Mouse (Mus musculus) forebrain, embryonic 11.5 days (tissue): ENCODE measurements around the gene Pi16. TPM values are rescaled to one million over a fixed set of nuclear protein-coding genes. Genes with fewer than 3 reads are reported as not detected.

Experiments
- ATAC-seq: fragments of 200-750 bp; cut with Nextera tagmentation; replicated peaks from 2 replicates; pipeline ENCODE4 v1.8.0; 2017; ENCODE audit warnings: moderate TSS enrichment; ENCODE audit not compliant: low FRiP score
- DNase-seq: peaks from one replicate; pipeline ENCODE4 v3.0.0-alpha.2; 2017; ENCODE audit warnings: low spot score
- H3K27ac ChIP-seq: fragments of 300-500 bp; sonication (generic); 2 replicates; pipeline ENCODE4 v1.5.1; 2014; ENCODE audit warnings: low read depth, low read length
- H3K27me3 ChIP-seq: fragments of 300-500 bp; sonication (generic); 2 replicates; pipeline ENCODE4 v1.6.1; 2014; ENCODE audit warnings: mild to moderate bottlenecking, low read length, mixed read lengths; ENCODE audit not compliant: control insufficient read depth, insufficient read depth
- H3K36me3 ChIP-seq: fragments of 300-500 bp; sonication (generic); 2 replicates; pipeline ENCODE4 v1.6.1; 2014; ENCODE audit warnings: mild to moderate bottlenecking, low read length, moderate library complexity, mixed read lengths; ENCODE audit not compliant: control insufficient read depth, insufficient read depth
- H3K4me1 ChIP-seq: fragments of 300-500 bp; sonication (generic); replicated peaks from 2 replicates; pipeline ENCODE4 v1.6.1; 2014; ENCODE audit warnings: low read length, mixed read lengths; ENCODE audit not compliant: control insufficient read depth, insufficient read depth
- H3K4me2 ChIP-seq: fragments of 300-500 bp; sonication (generic); 2 replicates; pipeline ENCODE4 v1.6.1; 2014; ENCODE audit warnings: low read depth, mild to moderate bottlenecking, low read length, moderate library complexity, mixed read lengths; ENCODE audit not compliant: severe bottlenecking
- H3K4me3 ChIP-seq: fragments of 300-500 bp; sonication (generic); 2 replicates; pipeline ENCODE4 v1.5.1; 2014; ENCODE audit warnings: low read depth, low read length
- H3K9ac ChIP-seq: fragments of 300-500 bp; sonication (generic); 2 replicates; pipeline ENCODE4 v1.6.1; 2014; ENCODE audit warnings: low read length
- H3K9me3 ChIP-seq: fragments of 300-500 bp; sonication (generic); 2 replicates; pipeline ENCODE4 v1.6.1; 2016; ENCODE audit warnings: low read length, mixed read lengths; ENCODE audit not compliant: control insufficient read depth
- WGBS: fragments of 180-500 bp; shearing (Covaris S2); extraction: QIAGEN DNeasy Blood & Tissue Kit; methylation state at CpG from one replicate; pipeline ENCODE4 v1.1.7; 2014; 5-methylcytosine and 5-hydroxymethylcytosine counted together
- polyA plus RNA-seq: library from polyadenylated mRNA; unstranded; fragments of >200 nt; fragmentation: Nextera tagmentation; extraction: Ambion mirVana; gene quantifications from 2 replicates; pipeline ENCODE4 v1.2.1, GENCODE M21; 2014

Gene Pi16
- polyA plus RNA-seq, 1 experiment from 2014 or later = 0.59 TPM

DNA sequence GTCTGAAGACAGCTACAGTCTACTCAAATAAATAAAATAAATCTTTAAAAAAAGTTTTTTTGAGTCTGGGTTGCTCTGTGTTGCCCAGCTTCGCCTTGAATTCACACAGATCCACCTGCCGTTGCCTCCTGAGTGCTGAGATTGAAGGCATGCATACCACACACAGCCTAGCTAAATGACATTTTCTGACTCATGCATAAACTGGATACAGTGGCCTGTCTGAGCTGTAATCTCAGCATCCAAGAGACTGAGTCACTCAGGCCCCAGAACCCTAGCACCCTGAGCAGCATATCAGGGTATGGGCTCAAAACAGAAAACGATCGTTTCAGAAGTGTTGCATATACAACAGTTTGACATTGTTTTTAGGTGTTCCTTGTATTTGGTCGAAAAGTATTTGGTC is 35.9 kb upstream of the Pi16 start:
- Histone ChIP-seq H3K36me3 (no peaks in the 10 kb centered on the region), H3K4me1 (peaks cover 13% of the 10 kb centered on the region), H3K27ac (peak overlapping the region; percentile 77; the same call in 1 of the 2 replicates), H3K9me3 (no peaks in the 10 kb centered on the region), H3K9ac (0 out of 2 replicates have a peak overlapping the region, but pooled peaks have one; percentile 3), H3K27me3 (no peaks in the 10 kb centered on the region), H3K4me3 (no peak overlapping the region), H3K4me2 (no peak overlapping the region)
- ATAC-seq (no peak), DNase-seq (no peak)
- 83% methylated on average over 5 of the region's 5 CpGs for WGBS

DNA sequence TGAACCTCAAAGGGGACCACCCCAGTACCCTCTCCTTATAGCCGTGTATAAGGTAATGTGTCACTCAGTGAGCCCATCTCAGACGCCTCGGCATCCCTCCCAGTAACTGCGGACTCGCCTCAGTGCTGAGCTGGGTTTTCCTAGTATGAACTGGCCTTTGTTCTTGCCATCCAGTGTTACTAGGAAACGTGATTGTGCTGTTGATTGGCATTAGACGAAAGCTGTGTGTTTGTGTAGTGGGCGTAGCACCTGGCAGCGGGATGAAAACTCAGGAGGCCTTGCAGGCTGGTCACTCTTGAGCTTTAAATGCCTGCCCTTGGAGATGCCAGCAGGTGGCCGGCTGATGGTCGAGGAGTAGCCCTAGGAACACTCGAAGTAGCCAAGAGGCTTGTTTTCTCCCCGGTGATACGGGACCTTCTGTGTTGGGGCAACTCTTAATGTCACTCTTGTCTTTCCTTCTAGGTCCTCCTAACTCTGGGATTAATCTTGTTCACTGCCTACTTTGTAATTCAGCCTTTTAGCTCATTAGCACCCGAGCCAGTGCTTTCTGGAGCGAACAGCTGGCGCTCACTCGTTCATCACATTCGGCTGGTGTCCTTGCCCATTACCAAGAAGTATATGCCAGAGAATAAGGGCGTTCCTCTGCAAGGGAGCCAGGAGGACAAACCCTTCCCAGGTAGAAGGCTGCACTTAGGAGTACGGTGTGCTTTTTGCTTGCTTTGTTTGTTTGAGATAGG is 35.1 kb upstream of the Pi16 start:
- H3K27ac ChIP-seq = peak overlapping the region; percentile 77
- H3K36me3 ChIP-seq = no peaks in the 10 kb centered on the region
- peak overlapping the region; percentile 43 for H3K9ac ChIP-seq
- H3K27me3 ChIP-seq = no peaks in the 10 kb centered on the region
- H3K4me2 ChIP-seq = 0 out of 2 replicates have a peak overlapping the region, but pooled peaks have one; percentile 11
- 45% methylated on average over 21 of the region's 21 CpGs for WGBS
- H3K4me3 ChIP-seq = no peak overlapping the region
- no peaks in the 10 kb centered on the region for H3K9me3 ChIP-seq
- peaks cover 13% of the 10 kb centered on the region for H3K4me1 ChIP-seq
- ATAC-seq (0 out of 2 replicates have a peak, but pooled peaks have one; percentile 42), DNase-seq (peak; percentile 67)

DNA sequence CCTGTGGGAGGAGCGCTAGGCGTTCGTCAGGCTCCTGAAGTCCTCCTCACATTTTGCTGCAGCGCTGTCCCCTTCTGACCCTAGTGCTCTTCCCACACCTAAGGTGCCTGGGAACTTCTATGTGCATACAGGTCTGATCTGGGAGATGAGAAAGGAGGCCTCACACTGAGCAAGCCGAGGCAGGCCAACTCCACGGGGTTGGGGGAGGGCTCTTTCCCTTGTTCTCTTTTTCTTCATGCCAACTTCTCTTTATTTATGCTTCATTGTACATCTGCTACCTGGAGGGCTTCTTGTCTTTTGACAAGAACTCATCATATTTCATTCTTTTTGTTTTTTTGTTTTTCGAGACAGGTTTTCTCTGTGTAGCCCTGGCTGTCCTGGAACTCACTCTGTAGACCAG is 25.7 kb upstream of the Pi16 start:
- no peaks in the 10 kb centered on the region for H3K27me3 ChIP-seq
- DNase-seq (no peak), ATAC-seq (no peak)
- H3K36me3 ChIP-seq = no peaks in the 10 kb centered on the region
- no peak overlapping the region for H3K4me2 ChIP-seq
- no peaks in the 10 kb centered on the region for H3K4me1 ChIP-seq
- no peak overlapping the region for H3K4me3 ChIP-seq
- H3K9me3 ChIP-seq = no peaks in the 10 kb centered on the region
- no peak overlapping the region for H3K9ac ChIP-seq
- H3K27ac ChIP-seq = no peak overlapping the region
- WGBS = 84% methylated on average over 7 of the region's 7 CpGs

DNA sequence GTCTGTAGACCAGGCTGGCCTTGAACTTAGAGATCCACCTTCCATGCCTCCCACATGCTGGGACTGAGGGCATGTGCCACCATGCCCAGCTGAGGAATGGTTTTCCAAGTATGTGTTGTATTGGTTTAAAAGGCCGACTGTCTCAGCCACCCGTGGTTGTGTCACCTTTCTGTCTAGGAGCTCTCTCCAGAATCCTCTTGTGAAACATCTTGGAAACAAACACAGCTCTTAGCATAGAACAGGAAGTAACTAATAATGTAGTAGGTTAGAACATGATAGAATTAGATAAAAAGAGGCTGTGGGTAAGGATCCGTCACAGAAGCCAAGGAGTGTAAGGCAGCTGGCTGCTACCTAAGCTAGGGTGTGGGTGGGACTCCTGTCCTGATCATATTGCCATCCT is 24.5 kb upstream of the Pi16 start:
- Histone ChIP-seq H3K27me3 (no peaks in the 10 kb centered on the region), H3K36me3 (no peaks in the 10 kb centered on the region), H3K9me3 (no peaks in the 10 kb centered on the region), H3K4me1 (no peaks in the 10 kb centered on the region), H3K4me3 (no peak overlapping the region), H3K9ac (no peak overlapping the region), H3K27ac (no peak overlapping the region), H3K4me2 (no peak overlapping the region)
- DNase-seq (no peak), ATAC-seq (no peak)
- 93% methylated on average over 3 of the region's 3 CpGs for WGBS

DNA sequence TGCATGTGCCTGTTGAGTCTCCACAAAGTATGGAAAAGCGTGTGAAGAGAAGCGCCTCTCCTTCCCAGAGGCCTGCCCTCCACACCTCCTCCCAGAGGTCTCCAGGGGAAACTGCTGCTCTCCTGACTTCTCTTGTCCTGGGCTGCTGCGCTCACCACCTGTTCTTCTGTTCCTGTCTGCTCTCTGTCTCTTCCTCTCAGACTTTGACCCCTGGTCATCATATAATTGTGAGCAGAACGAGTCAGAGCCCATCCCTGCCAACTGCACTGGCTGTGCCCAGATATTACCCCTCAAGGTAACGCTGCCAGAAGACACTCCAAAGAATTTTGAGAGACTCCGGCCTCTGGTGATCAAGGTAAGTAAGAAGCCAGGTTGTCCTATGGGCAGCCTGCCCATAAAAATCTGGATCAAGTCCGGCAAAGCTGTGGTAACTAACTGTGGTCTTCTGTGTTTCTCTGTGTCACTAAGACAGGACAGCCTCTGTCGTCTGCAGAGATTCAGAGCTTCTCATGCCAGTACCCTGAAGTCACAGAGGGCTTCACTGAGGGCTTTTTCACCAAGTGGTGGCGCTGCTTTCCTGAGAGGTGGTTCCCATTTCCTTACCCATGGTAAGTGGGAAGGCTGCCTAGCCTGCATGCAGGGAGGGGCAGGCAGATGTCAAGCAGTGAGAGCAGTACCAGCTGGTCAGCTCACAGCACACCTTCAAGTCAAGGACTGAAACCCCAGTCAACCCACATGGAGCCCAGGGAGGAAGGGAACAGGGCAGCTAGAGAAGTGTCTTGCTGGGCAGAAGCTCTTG is 23.5 kb upstream of the Pi16 start:
- no peak overlapping the region for H3K4me2 ChIP-seq
- ATAC-seq (no peak), DNase-seq (no peak)
- WGBS = 83% methylated on average over 9 of the region's 9 CpGs
- H3K9me3 ChIP-seq = no peaks in the 10 kb centered on the region
- no peaks in the 10 kb centered on the region for H3K27me3 ChIP-seq
- no peak overlapping the region for H3K9ac ChIP-seq
- H3K36me3 ChIP-seq = no peaks in the 10 kb centered on the region
- no peak overlapping the region for H3K27ac ChIP-seq
- no peaks in the 10 kb centered on the region for H3K4me1 ChIP-seq
- no peak overlapping the region for H3K4me3 ChIP-seq

DNA sequence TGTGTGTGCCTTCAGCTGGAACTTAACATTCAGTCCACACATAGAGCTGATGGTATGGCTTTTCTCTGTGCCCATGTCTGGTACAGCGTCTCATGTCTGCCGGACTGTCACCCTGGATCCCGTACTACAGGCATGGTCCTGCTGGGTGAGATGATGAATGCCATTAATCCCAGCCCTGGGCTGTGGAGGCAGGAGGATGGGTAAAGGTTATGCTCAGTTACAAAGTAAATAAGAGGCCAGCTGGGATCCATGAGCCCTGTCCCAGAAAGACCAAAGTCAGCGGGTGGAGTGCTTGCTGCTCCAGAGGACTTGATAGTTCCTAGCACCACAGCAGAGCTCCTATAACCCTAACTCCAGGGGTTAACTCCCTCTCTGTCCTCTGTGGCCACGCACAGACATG is 21.6 kb upstream of the Pi16 start:
- Histone ChIP-seq H3K9ac (no peak overlapping the region), H3K27ac (no peak overlapping the region), H3K4me1 (no peaks in the 10 kb centered on the region), H3K27me3 (no peaks in the 10 kb centered on the region), H3K4me2 (no peak overlapping the region), H3K9me3 (no peaks in the 10 kb centered on the region), H3K4me3 (no peak overlapping the region), H3K36me3 (peaks cover 6% of the 10 kb centered on the region)
- 78% methylated on average over 5 of the region's 5 CpGs for WGBS
- no peak for DNase-seq
- ATAC-seq = no peak

DNA sequence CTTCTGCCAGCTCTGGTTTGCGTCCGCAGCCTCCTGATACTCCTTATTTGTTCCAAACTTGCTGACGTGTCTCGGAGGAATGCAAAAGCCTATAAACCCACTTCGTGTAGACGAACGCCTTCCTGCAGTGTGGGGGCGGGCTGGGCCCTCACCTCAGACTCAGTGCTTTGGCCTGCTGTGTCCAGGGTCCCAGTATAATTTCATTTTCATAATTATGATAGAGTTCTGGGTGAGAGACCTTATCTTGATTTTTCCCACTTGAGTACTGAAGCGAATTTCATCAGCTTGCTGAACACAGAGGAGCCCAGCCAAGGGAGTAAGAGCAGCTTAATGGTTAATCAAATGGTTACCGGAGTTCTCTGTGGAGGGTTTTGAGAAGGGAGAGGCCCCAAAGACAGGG is 20.2 kb upstream of the Pi16 start:
- Histone ChIP-seq H3K4me3 (no peak overlapping the region), H3K27me3 (no peaks in the 10 kb centered on the region), H3K4me1 (no peaks in the 10 kb centered on the region), H3K36me3 (peaks cover 6% of the 10 kb centered on the region), H3K9ac (no peak overlapping the region), H3K4me2 (no peak overlapping the region), H3K27ac (no peak overlapping the region), H3K9me3 (no peaks in the 10 kb centered on the region)
- 83% methylated on average over 10 of the region's 10 CpGs for WGBS
- DNase-seq (no peak), ATAC-seq (no peak)

DNA sequence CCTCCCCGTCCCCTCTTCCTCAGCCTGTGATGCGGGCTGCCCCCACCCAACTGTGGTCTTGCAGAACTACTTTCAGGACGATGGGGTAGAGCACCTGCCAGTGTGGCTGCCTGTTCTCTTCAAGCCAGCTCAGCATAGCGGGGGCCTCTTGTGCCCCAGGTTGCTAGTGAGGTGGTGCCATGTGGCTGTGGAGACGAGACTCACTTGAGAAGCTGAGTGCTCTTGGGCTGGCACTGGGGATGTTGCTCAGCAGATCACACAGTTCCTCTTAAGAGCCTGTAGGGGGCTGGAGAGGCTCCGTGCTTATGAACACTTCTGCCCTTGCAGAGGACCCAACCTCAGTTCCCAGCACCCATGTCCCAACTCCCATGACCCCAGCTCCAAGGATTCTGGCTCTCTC is 19.7 kb upstream of the Pi16 start:
- no peaks in the 10 kb centered on the region for H3K4me1 ChIP-seq
- peaks cover 6% of the 10 kb centered on the region for H3K36me3 ChIP-seq
- no peak for DNase-seq
- H3K27me3 ChIP-seq = no peaks in the 10 kb centered on the region
- no peak overlapping the region for H3K9ac ChIP-seq
- ATAC-seq = no peak
- no peaks in the 10 kb centered on the region for H3K9me3 ChIP-seq
- 87% methylated on average over 6 of the region's 6 CpGs for WGBS
- no peak overlapping the region for H3K4me3 ChIP-seq
- no peak overlapping the region for H3K4me2 ChIP-seq
- H3K27ac ChIP-seq = no peak overlapping the region
